Mouse (Mus musculus): Measurements from ENCODE around the gene Klhl3. TPM values are rescaled to one million over a fixed set of nuclear protein-coding genes. Genes with fewer than 3 reads are reported as not detected.

Klhl3 gene
- total and polyA plus RNA-seq, 3 experiments, result 2.1 to 4.3 (median 2.7) TPM

- H3K4me3 ChIP-seq, result no peak overlapping the region
- TF ChIP-seq EP300 (IDR thresholded peaks at IDR 0.05; ENCODE audit: insufficient read depth, low read depth, low read length), result no peak
- TF ChIP-seq CTCF (IDR thresholded peaks at IDR 0.05), result no peak
- no peaks in the 10 kb centered on the region for H3K27me3 ChIP-seq (ENCODE audit: control insufficient read depth, insufficient read depth, low read length)
- H3K36me3 ChIP-seq (ENCODE audit: control insufficient read depth, insufficient read depth, low read length), result no peaks in the 10 kb centered on the region
- H3K9ac ChIP-seq (ENCODE audit: low read depth, low read length), result no peak overlapping the region
- H3K4me1 ChIP-seq (ENCODE audit: control insufficient read depth, insufficient read depth, low read length), result peaks cover 1% of the 10 kb centered on the region; the same call in 1 of the 2 replicates
- DNase-seq, result no peak
- WGBS, result 68% methylated on average over 16 of the region's 16 CpGs
- intact Hi-C loops (cut with DNase I), result no loop called here
- no peak overlapping the region for H3K27ac ChIP-seq
- H3K79me2 ChIP-seq (replicated peaks; ENCODE audit: control insufficient read depth, insufficient read depth, low read length), result no peaks in the 10 kb centered on the region
These were observed 105.9 kb downstream of the Klhl3 start for GRCm38 (mm10) chr13:58007256-58008037.

GRCm38 (mm10) chr13:58001792-58002191, 111.6 kb downstream of the Klhl3 start:
- Histone ChIP-seq H3K27ac (no peak overlapping the region), H3K4me1 (ENCODE audit: control insufficient read depth, insufficient read depth, low read length) (no peaks in the 10 kb centered on the region), H3K79me2 (replicated peaks; ENCODE audit: control insufficient read depth, insufficient read depth, low read length) (no peaks in the 10 kb centered on the region), H3K36me3 (ENCODE audit: control insufficient read depth, insufficient read depth, low read length) (no peaks in the 10 kb centered on the region), H3K4me3 (no peak overlapping the region), H3K9ac (ENCODE audit: low read depth, low read length) (no peak overlapping the region), H3K27me3 (ENCODE audit: control insufficient read depth, insufficient read depth, low read length) (no peaks in the 10 kb centered on the region)
- 95% methylated on average over 3 of the region's 3 CpGs for WGBS
- no peak for DNase-seq
- TF ChIP-seq CTCF (IDR thresholded peaks at IDR 0.05), result no peak
- no peak for TF ChIP-seq EP300 (IDR thresholded peaks at IDR 0.05; ENCODE audit: insufficient read depth, low read depth, low read length)
- intact Hi-C loops (cut with DNase I), result no loop called here

- 80% methylated on average over 11 of the region's 11 CpGs for WGBS
- no peak for DNase-seq
- Histone ChIP-seq H3K36me3 (ENCODE audit: control insufficient read depth, insufficient read depth, low read length) (no peaks in the 10 kb centered on the region), H3K27ac (no peak overlapping the region), H3K9ac (ENCODE audit: low read depth, low read length) (no peak overlapping the region), H3K4me1 (ENCODE audit: control insufficient read depth, insufficient read depth, low read length) (no peaks in the 10 kb centered on the region), H3K27me3 (ENCODE audit: control insufficient read depth, insufficient read depth, low read length) (no peaks in the 10 kb centered on the region), H3K79me2 (replicated peaks; ENCODE audit: control insufficient read depth, insufficient read depth, low read length) (no peaks in the 10 kb centered on the region), H3K4me3 (no peak overlapping the region)
- TF ChIP-seq POLR2A (IDR thresholded peaks at IDR 0.05; ENCODE audit: insufficient read depth, low read depth, low read length) (no peak), EP300 (IDR thresholded peaks at IDR 0.05; ENCODE audit: insufficient read depth, low read depth, low read length) (no peak), CTCF (IDR thresholded peaks at IDR 0.05) (no peak)
- intact Hi-C loops (cut with DNase I), result no loop called here
These were observed 116.9 kb downstream of the Klhl3 start for GRCm38 (mm10) chr13:57996536-57996935.

GRCm38 (mm10) chr13:57995864-57996263, 117.5 kb downstream of the Klhl3 start:
- no peaks in the 10 kb centered on the region for H3K27me3 ChIP-seq (ENCODE audit: control insufficient read depth, insufficient read depth, low read length)
- DNase-seq, result no peak
- H3K27ac ChIP-seq, result no peak overlapping the region
- H3K36me3 ChIP-seq (ENCODE audit: control insufficient read depth, insufficient read depth, low read length), result no peaks in the 10 kb centered on the region
- no peak overlapping the region for H3K4me3 ChIP-seq
- intact Hi-C loops (cut with DNase I), result no loop called here
- no peak overlapping the region for H3K9ac ChIP-seq (ENCODE audit: low read depth, low read length)
- H3K4me1 ChIP-seq (ENCODE audit: control insufficient read depth, insufficient read depth, low read length), result no peaks in the 10 kb centered on the region
- 44% methylated on average over 13 of the region's 13 CpGs for WGBS
- TF ChIP-seq CTCF (IDR thresholded peaks at IDR 0.05), result no peak
- TF ChIP-seq EP300 (IDR thresholded peaks at IDR 0.05; ENCODE audit: insufficient read depth, low read depth, low read length), result no peak
- TF ChIP-seq POLR2A (IDR thresholded peaks at IDR 0.05; ENCODE audit: insufficient read depth, low read depth, low read length), result no peak
- H3K79me2 ChIP-seq (replicated peaks; ENCODE audit: control insufficient read depth, insufficient read depth, low read length), result no peaks in the 10 kb centered on the region

- no peaks in the 10 kb centered on the region; the same call in 1 of the 2 replicates for H3K4me1 ChIP-seq (ENCODE audit: control insufficient read depth, insufficient read depth, low read length)
- TF ChIP-seq EP300 (IDR thresholded peaks at IDR 0.05; ENCODE audit: insufficient read depth, low read depth, low read length), result no peak
- TF ChIP-seq CTCF (IDR thresholded peaks at IDR 0.05), result no peak
- no peak for TF ChIP-seq POLR2A (IDR thresholded peaks at IDR 0.05; ENCODE audit: insufficient read depth, low read depth, low read length)
- H3K79me2 ChIP-seq (replicated peaks; ENCODE audit: control insufficient read depth, insufficient read depth, low read length), result no peaks in the 10 kb centered on the region
- DNase-seq, result no peak
- H3K36me3 ChIP-seq (ENCODE audit: control insufficient read depth, insufficient read depth, low read length), result no peaks in the 10 kb centered on the region
- H3K27me3 ChIP-seq (ENCODE audit: control insufficient read depth, insufficient read depth, low read length), result no peaks in the 10 kb centered on the region
- 88% methylated on average over 10 of the region's 10 CpGs for WGBS
- intact Hi-C loops (cut with DNase I), result no loop called here
- H3K4me3 ChIP-seq, result no peak overlapping the region
- no peak overlapping the region for H3K27ac ChIP-seq
- H3K9ac ChIP-seq (ENCODE audit: low read depth, low read length), result no peak overlapping the region
These were observed 128.8 kb downstream of the Klhl3 start for GRCm38 (mm10) chr13:57984637-57985036.

GRCm38 (mm10) chr13:57984163-57984562, 129.2 kb downstream of the Klhl3 start:
- no peak overlapping the region for H3K9ac ChIP-seq (ENCODE audit: low read depth, low read length)
- no peaks in the 10 kb centered on the region for H3K79me2 ChIP-seq (replicated peaks; ENCODE audit: control insufficient read depth, insufficient read depth, low read length)
- 69% methylated on average over 8 of the region's 8 CpGs for WGBS
- H3K4me1 ChIP-seq (ENCODE audit: control insufficient read depth, insufficient read depth, low read length), result no peaks in the 10 kb centered on the region; the same call in 1 of the 2 replicates
- no peaks in the 10 kb centered on the region for H3K27me3 ChIP-seq (ENCODE audit: control insufficient read depth, insufficient read depth, low read length)
- H3K4me3 ChIP-seq, result no peak overlapping the region
- no peak for DNase-seq
- intact Hi-C loops (cut with DNase I), result no loop called here
- TF ChIP-seq CTCF (IDR thresholded peaks at IDR 0.05) (no peak), POLR2A (IDR thresholded peaks at IDR 0.05; ENCODE audit: insufficient read depth, low read depth, low read length) (no peak), EP300 (IDR thresholded peaks at IDR 0.05; ENCODE audit: insufficient read depth, low read depth, low read length) (no peak)
- H3K36me3 ChIP-seq (ENCODE audit: control insufficient read depth, insufficient read depth, low read length), result no peaks in the 10 kb centered on the region
- no peak overlapping the region for H3K27ac ChIP-seq

All from heart, adult 2 months (tissue).